Mouse (Mus musculus): ENCODE results near the gene Stard13. TPM values are rescaled to one million over a fixed set of nuclear protein-coding genes. Genes with fewer than 3 reads are reported as not detected.

Stard13 gene
- polyA plus RNA-seq, 1 experiment from 2014 or later: 1.0 TPM

GRCm38 (mm10) chr5:151102262-151102661 is 131.4 kb downstream of the Stard13 start:
- Histone ChIP-seq H3K36me3 (replicated peaks) (no peaks in the 10 kb centered on the region), H3K9me3 (replicated peaks) (no peaks in the 10 kb centered on the region), H3K4me3 (replicated peaks) (no peak overlapping the region), H3K27ac (replicated peaks) (no peak overlapping the region), H3K4me1 (replicated peaks) (0 out of 2 replicates have a peak, but pooled peaks cover 5% of the 10 kb centered on the region), H3K27me3 (no peaks in the 10 kb centered on the region), H3K9ac (no peak overlapping the region), H3K4me2 (no peak overlapping the region)
- no peak for ATAC-seq (ENCODE audit: insufficient read depth)
- 16% methylated on average over 2 of the region's 2 CpGs for WGBS (ENCODE audit: insufficient replicate concordance)

GRCm38 (mm10) chr5:151096012-151096411 is 137.6 kb downstream of the Stard13 start:
- Histone ChIP-seq H3K4me2 (no peak overlapping the region), H3K9me3 (replicated peaks) (no peaks in the 10 kb centered on the region), H3K9ac (no peak overlapping the region), H3K36me3 (replicated peaks) (no peaks in the 10 kb centered on the region; the same call in 1 of the 2 replicates), H3K27ac (replicated peaks) (peak overlapping the region; percentile 35), H3K4me3 (replicated peaks) (no peak overlapping the region), H3K4me1 (replicated peaks) (no peaks in the 10 kb centered on the region), H3K27me3 (no peaks in the 10 kb centered on the region)
- WGBS (ENCODE audit: insufficient replicate concordance): 60% methylated on average over 6 of the region's 6 CpGs
- ATAC-seq (ENCODE audit: insufficient read depth): peak; percentile 68

GRCm38 (mm10) chr5:151092886-151093665 is 140.6 kb downstream of the Stard13 start:
- H3K4me1 ChIP-seq (replicated peaks): 0 out of 2 replicates have a peak, but pooled peaks cover 3% of the 10 kb centered on the region
- 37% methylated on average over 3 of the region's 3 CpGs for WGBS (ENCODE audit: insufficient replicate concordance)
- no peak for ATAC-seq (ENCODE audit: insufficient read depth)
- H3K4me3 ChIP-seq (replicated peaks): no peak overlapping the region
- no peaks in the 10 kb centered on the region for H3K27me3 ChIP-seq
- no peaks in the 10 kb centered on the region for H3K9me3 ChIP-seq (replicated peaks)
- H3K4me2 ChIP-seq: no peak overlapping the region
- no peaks in the 10 kb centered on the region; the same call in 1 of the 2 replicates for H3K36me3 ChIP-seq (replicated peaks)
- H3K27ac ChIP-seq (replicated peaks): no peak overlapping the region
- H3K9ac ChIP-seq: no peak overlapping the region

GRCm38 (mm10) chr5:151090996-151091395 is 142.6 kb downstream of the Stard13 start:
- no peak overlapping the region for H3K9ac ChIP-seq
- no peaks in the 10 kb centered on the region for H3K27me3 ChIP-seq
- 70% methylated on average over 6 of the region's 6 CpGs for WGBS (ENCODE audit: insufficient replicate concordance)
- ATAC-seq (ENCODE audit: insufficient read depth): no peak
- H3K36me3 ChIP-seq (replicated peaks): no peaks in the 10 kb centered on the region; the same call in 1 of the 2 replicates
- H3K4me3 ChIP-seq (replicated peaks): no peak overlapping the region
- 0 out of 2 replicates have a peak, but pooled peaks cover 7% of the 10 kb centered on the region for H3K4me1 ChIP-seq (replicated peaks)
- H3K27ac ChIP-seq (replicated peaks): no peak overlapping the region
- no peaks in the 10 kb centered on the region for H3K9me3 ChIP-seq (replicated peaks)
- no peak overlapping the region for H3K4me2 ChIP-seq

- 0 out of 2 replicates have a peak, but pooled peaks cover 7% of the 10 kb centered on the region for H3K4me1 ChIP-seq (replicated peaks)
- no peaks in the 10 kb centered on the region for H3K27me3 ChIP-seq
- no peak for ATAC-seq (ENCODE audit: insufficient read depth)
- no peak overlapping the region for H3K4me3 ChIP-seq (replicated peaks)
- no peaks in the 10 kb centered on the region for H3K9me3 ChIP-seq (replicated peaks)
- 67% methylated on average over 6 of the region's 6 CpGs for WGBS (ENCODE audit: insufficient replicate concordance)
- no peak overlapping the region for H3K9ac ChIP-seq
- H3K27ac ChIP-seq (replicated peaks): no peak overlapping the region
- H3K36me3 ChIP-seq (replicated peaks): no peaks in the 10 kb centered on the region; the same call in 1 of the 2 replicates
- H3K4me2 ChIP-seq: no peak overlapping the region
Observed at GRCm38 (mm10) chr5:151089201-151089600, 144.4 kb downstream of the Stard13 start.

- Histone ChIP-seq H3K9ac (no peak overlapping the region), H3K9me3 (replicated peaks) (no peaks in the 10 kb centered on the region), H3K27me3 (no peaks in the 10 kb centered on the region), H3K4me3 (replicated peaks) (no peak overlapping the region), H3K36me3 (replicated peaks) (no peaks in the 10 kb centered on the region), H3K4me2 (no peak overlapping the region), H3K4me1 (replicated peaks) (0 out of 2 replicates have a peak, but pooled peaks cover 7% of the 10 kb centered on the region), H3K27ac (replicated peaks) (no peak overlapping the region)
- ATAC-seq (ENCODE audit: insufficient read depth): no peak
- 44% methylated on average over 9 of the region's 9 CpGs for WGBS (ENCODE audit: insufficient replicate concordance)
Observed at GRCm38 (mm10) chr5:151086425-151087202, 147.0 kb downstream of the Stard13 start.

GRCm38 (mm10) chr5:151085749-151086148 is 147.9 kb downstream of the Stard13 start:
- Histone ChIP-seq H3K9me3 (replicated peaks) (no peaks in the 10 kb centered on the region), H3K27me3 (no peaks in the 10 kb centered on the region), H3K4me3 (replicated peaks) (no peak overlapping the region), H3K4me1 (replicated peaks) (peaks cover 9% of the 10 kb centered on the region; the same call in 1 of the 2 replicates), H3K27ac (replicated peaks) (no peak overlapping the region), H3K36me3 (replicated peaks) (no peaks in the 10 kb centered on the region), H3K4me2 (no peak overlapping the region), H3K9ac (no peak overlapping the region)
- WGBS (ENCODE audit: insufficient replicate concordance): 68% methylated on average over 8 of the region's 8 CpGs
- no peak for ATAC-seq (ENCODE audit: insufficient read depth)

- Histone ChIP-seq H3K27ac (replicated peaks) (peak overlapping the region; percentile 21), H3K4me2 (no peak overlapping the region), H3K9me3 (replicated peaks) (no peaks in the 10 kb centered on the region), H3K9ac (no peak overlapping the region), H3K4me3 (replicated peaks) (no peak overlapping the region), H3K4me1 (replicated peaks) (peaks cover 4% of the 10 kb centered on the region; the same call in 1 of the 2 replicates), H3K27me3 (no peaks in the 10 kb centered on the region), H3K36me3 (replicated peaks) (no peaks in the 10 kb centered on the region)
- peak; percentile 55 for ATAC-seq (ENCODE audit: insufficient read depth)
- 55% methylated on average over 4 of the region's 4 CpGs for WGBS (ENCODE audit: insufficient replicate concordance)
Observed at GRCm38 (mm10) chr5:151080276-151080675, 153.4 kb downstream of the Stard13 start.

GRCm38 (mm10) chr5:151077953-151078352 is 155.7 kb downstream of the Stard13 start:
- H3K4me3 ChIP-seq (replicated peaks): no peak overlapping the region
- H3K27ac ChIP-seq (replicated peaks): no peak overlapping the region
- no peaks in the 10 kb centered on the region for H3K36me3 ChIP-seq (replicated peaks)
- H3K4me2 ChIP-seq: no peak overlapping the region
- 84% methylated on average over 2 of the region's 2 CpGs for WGBS (ENCODE audit: insufficient replicate concordance)
- no peak overlapping the region for H3K9ac ChIP-seq
- no peak for ATAC-seq (ENCODE audit: insufficient read depth)
- no peaks in the 10 kb centered on the region for H3K9me3 ChIP-seq (replicated peaks)
- H3K27me3 ChIP-seq: no peaks in the 10 kb centered on the region
- H3K4me1 ChIP-seq (replicated peaks): peaks cover 4% of the 10 kb centered on the region; the same call in 1 of the 2 replicates

- WGBS (ENCODE audit: insufficient replicate concordance): 41% methylated on average over 3 of the region's 3 CpGs
Observed at GRCm38 (mm10) chr5:151076917-151077316, 156.7 kb downstream of the Stard13 start.

GRCm38 (mm10) chr5:151074282-151074681 is 159.4 kb downstream of the Stard13 start:
- H3K9ac ChIP-seq: no peak overlapping the region
- no peaks in the 10 kb centered on the region for H3K4me1 ChIP-seq (replicated peaks)
- no peak overlapping the region for H3K4me2 ChIP-seq
- no peaks in the 10 kb centered on the region for H3K36me3 ChIP-seq (replicated peaks)
- no peak overlapping the region for H3K4me3 ChIP-seq (replicated peaks)
- 55% methylated on average over 4 of the region's 4 CpGs for WGBS (ENCODE audit: insufficient replicate concordance)
- H3K27me3 ChIP-seq: no peaks in the 10 kb centered on the region
- H3K27ac ChIP-seq (replicated peaks): no peak overlapping the region
- H3K9me3 ChIP-seq (replicated peaks): no peaks in the 10 kb centered on the region
- no peak for ATAC-seq (ENCODE audit: insufficient read depth)

More at GRCm38 (mm10) chr5:151076917-151077316, 156.7 kb downstream of the Stard13 start:
- Histone ChIP-seq H3K36me3 (replicated peaks) (no peaks in the 10 kb centered on the region), H3K9me3 (replicated peaks) (no peaks in the 10 kb centered on the region), H3K4me2 (no peak overlapping the region), H3K27me3 (no peaks in the 10 kb centered on the region), H3K4me3 (replicated peaks) (no peak overlapping the region), H3K27ac (replicated peaks) (no peak overlapping the region), H3K9ac (no peak overlapping the region), H3K4me1 (replicated peaks) (peaks cover 4% of the 10 kb centered on the region; the same call in 1 of the 2 replicates)
- no peak for ATAC-seq (ENCODE audit: insufficient read depth)

All from liver, embryonic 15.5 days (tissue).